Comparison of ENCODE assay signal across 8 mouse cellular contexts in genomic region chr12:26470042-26470409, GRCm38 (mm10). TPM values are rescaled to one million over a fixed set of nuclear protein-coding genes. Genes with fewer than 3 reads are reported as not detected.
DNase-seq lines count a peak whose midpoint lies in the region; ATAC-seq and TF ChIP-seq lines count a peak whose summit lies in the region.

No protein-coding gene starts in this region.

- no peak for TF ChIP-seq CTCF in bone marrow macrophage, adult 2 months (IDR thresholded peaks at IDR 0.05; ENCODE audit: low read depth, low read length)

- no peak overlapping the region; the same call in 1 of the 2 replicates for H3K27ac ChIP-seq in kidney, embryonic 15.5 days
- H3K27ac ChIP-seq in bone marrow macrophage, adult 2 months (ENCODE audit: insufficient read depth, low read depth, low read length): no peak overlapping the region
- H3K27ac ChIP-seq in hindbrain, embryonic 12.5 days: peak overlapping the region; percentile 93
- H3K27ac ChIP-seq in midbrain, embryonic 15.5 days: peak overlapping the region; percentile 95

- H3K4me2 ChIP-seq in kidney, embryonic 15.5 days: peak overlapping the region; percentile 95
- peak overlapping the region; percentile 98 for H3K4me2 ChIP-seq in hindbrain, embryonic 12.5 days (replicated peaks)
- peak overlapping the region; percentile 97 for H3K4me2 ChIP-seq in midbrain, embryonic 15.5 days

- no peak for DNase-seq in kidney, postnatal 36 days
- DNase-seq in frontal cortex, postnatal 36 days (ENCODE audit: low spot score in 2 of 2): no peak
- no peak for DNase-seq in left cerebral cortex, adult 9 months (ENCODE audit: low spot score in 2 of 2)
- no peak for DNase-seq in cerebellum, adult 11 months

- ATAC-seq in kidney, embryonic 15.5 days (replicated peaks; ENCODE audit: low FRiP score): 0 out of 2 replicates have a peak, but pooled peaks have one; percentile 1
- no peak; the same call in 1 of the 2 replicates for ATAC-seq in hindbrain, embryonic 12.5 days (ENCODE audit: low FRiP score)
- peak; percentile 65; the same call in 1 of the 2 replicates for ATAC-seq in midbrain, embryonic 15.5 days (replicated peaks)

- peak overlapping the region; percentile 72; the same call in 1 of the 2 replicates for H3K9ac ChIP-seq in kidney, embryonic 15.5 days
- H3K9ac ChIP-seq in hindbrain, embryonic 12.5 days: peak overlapping the region; percentile 91
- H3K9ac ChIP-seq in midbrain, embryonic 15.5 days: peak overlapping the region; percentile 92

- H3K27me3 ChIP-seq in kidney, embryonic 15.5 days: no peaks in the 10 kb centered on the region
- H3K27me3 ChIP-seq in hindbrain, embryonic 12.5 days: no peaks in the 10 kb centered on the region
- no peaks in the 10 kb centered on the region for H3K27me3 ChIP-seq in midbrain, embryonic 15.5 days (replicated peaks)

- no peaks in the 10 kb centered on the region for H3K9me3 ChIP-seq in kidney, embryonic 15.5 days (replicated peaks)
- H3K9me3 ChIP-seq in hindbrain, embryonic 12.5 days (replicated peaks): no peaks in the 10 kb centered on the region
- no peaks in the 10 kb centered on the region for H3K9me3 ChIP-seq in midbrain, embryonic 15.5 days

- TF ChIP-seq POLR2A in bone marrow macrophage, adult 2 months (IDR thresholded peaks at IDR 0.05; ENCODE audit: borderline replicate concordance, low read depth, low read length): no peak

- H3K4me1 ChIP-seq in kidney, embryonic 15.5 days: peaks cover 23% of the 10 kb centered on the region
- H3K4me1 ChIP-seq in bone marrow macrophage, adult 2 months (ENCODE audit: control insufficient read depth, insufficient read depth, low read length): peaks cover 8% of the 10 kb centered on the region; the same call in 1 of the 2 replicates
- H3K4me1 ChIP-seq in hindbrain, embryonic 12.5 days: peaks cover 10% of the 10 kb centered on the region
- H3K4me1 ChIP-seq in midbrain, embryonic 15.5 days: peaks cover 20% of the 10 kb centered on the region

- H3K36me3 ChIP-seq in kidney, embryonic 15.5 days: 0 out of 2 replicates have a peak, but pooled peaks cover 3% of the 10 kb centered on the region
- H3K36me3 ChIP-seq in hindbrain, embryonic 12.5 days: no peaks in the 10 kb centered on the region
- no peaks in the 10 kb centered on the region for H3K36me3 ChIP-seq in midbrain, embryonic 15.5 days (replicated peaks)

- H3K4me3 ChIP-seq in kidney, embryonic 15.5 days (replicated peaks): peak overlapping the region; percentile 68
- H3K4me3 ChIP-seq in bone marrow macrophage, adult 2 months (ENCODE audit: insufficient read depth, low read length): peak overlapping the region; percentile 65
- peak overlapping the region; percentile 67 for H3K4me3 ChIP-seq in hindbrain, embryonic 12.5 days
- H3K4me3 ChIP-seq in midbrain, embryonic 15.5 days: peak overlapping the region; percentile 67

- WGBS in kidney, embryonic 15.5 days: 25% methylated on average over 6 of the region's 6 CpGs
- WGBS in hindbrain, embryonic 12.5 days: 34% methylated on average over 6 of the region's 6 CpGs
- WGBS in midbrain, embryonic 15.5 days: 24% methylated on average over 6 of the region's 6 CpGs

RNA-seq across cellular contexts. Expression of gene Cmpk2, which starts 1.0 kb away (rescaled TPM):
- 8.0 and 8.4 TPM in 2 replicates for polyA plus RNA-seq in kidney, embryonic 15.5 days (2015; fragmentation: Nextera tagmentation; extraction: Ambion mirVana)
- polyA plus RNA-seq in bone marrow macrophage, adult 2 months (2012; ENCODE audit: insufficient read depth, insufficient read length, missing spikeins): 28.8 and 33.8 TPM in 2 replicates
- 7.6 and 8.8 TPM in 2 replicates for polyA plus RNA-seq in hindbrain, embryonic 12.5 days (2016; fragmentation: Nextera tagmentation; extraction: Ambion mirVana)
- 15.6 TPM in 2 replicates for polyA plus RNA-seq in midbrain, embryonic 15.5 days (2015; fragmentation: Nextera tagmentation; extraction: Ambion mirVana)

RNA-seq across cellular contexts. Expression of gene Rsad2, which starts 13.8 kb away (rescaled TPM):
- polyA plus RNA-seq in kidney, embryonic 15.5 days (2015; fragmentation: Nextera tagmentation; extraction: Ambion mirVana): 18.9 and 22.2 TPM in 2 replicates
- 32.3 and 33.7 TPM in 2 replicates for polyA plus RNA-seq in bone marrow macrophage, adult 2 months (2012; ENCODE audit: insufficient read depth, insufficient read length, missing spikeins)
- 0.60 and 0.70 TPM in 2 replicates for polyA plus RNA-seq in hindbrain, embryonic 12.5 days (2016; fragmentation: Nextera tagmentation; extraction: Ambion mirVana)
- polyA plus RNA-seq in midbrain, embryonic 15.5 days (2015; fragmentation: Nextera tagmentation; extraction: Ambion mirVana): 0.39 and 0.75 TPM in 2 replicates

RNA-seq across cellular contexts. Expression of gene Rnf144a, which starts 55.0 kb away (rescaled TPM):
- 35.6 and 36.1 TPM in 2 replicates for polyA plus RNA-seq in kidney, embryonic 15.5 days (2015; fragmentation: Nextera tagmentation; extraction: Ambion mirVana)
- polyA plus RNA-seq in bone marrow macrophage, adult 2 months (2012; ENCODE audit: insufficient read depth, insufficient read length, missing spikeins): 0.17 and 0.21 TPM in 2 replicates
- 40.0 and 43.2 TPM in 2 replicates for polyA plus RNA-seq in hindbrain, embryonic 12.5 days (2016; fragmentation: Nextera tagmentation; extraction: Ambion mirVana)
- 29.9 and 30.8 TPM in 2 replicates for polyA plus RNA-seq in midbrain, embryonic 15.5 days (2015; fragmentation: Nextera tagmentation; extraction: Ambion mirVana)

Comparison
In these comparisons a context has a peak if more than half of its experiments do, and no peak if none do; other contexts are left out.
1. H3K27ac ChIP-seq: peak in hindbrain, embryonic 12.5 days (single experiment) and midbrain, embryonic 15.5 days (single experiment); none in kidney, embryonic 15.5 days (single experiment) and bone marrow macrophage, adult 2 months (single experiment).
2. RNA of gene Rsad2, which starts 13.8 kb away (polyA plus RNA-seq): 32.3 to 33.7 TPM in bone marrow macrophage, adult 2 months and 18.9 to 22.2 TPM in kidney, embryonic 15.5 days; 0.60 to 0.70 TPM in hindbrain, embryonic 12.5 days and 0.39 to 0.75 TPM in midbrain, embryonic 15.5 days; every median in the first group is over 10 times any median in the second.
3. RNA of gene Rnf144a, which starts 55.0 kb away (polyA plus RNA-seq): 40.0 to 43.2 TPM in hindbrain, embryonic 12.5 days, 35.6 to 36.1 TPM in kidney, embryonic 15.5 days and 29.9 to 30.8 TPM in midbrain, embryonic 15.5 days; 0.17 to 0.21 TPM in bone marrow macrophage, adult 2 months; every median in the first group is over 10 times any median in the second.
4. Peak in every context shown above with its lines, with median percentiles within 50 percentile points of each other: H3K4me2 ChIP-seq, H3K4me3 ChIP-seq and H3K9ac ChIP-seq.